Mouse (Mus musculus) erythroblast, embryonic 14.5 days (primary cell): ENCODE results near the gene Ugt1a6a. TPM values are rescaled to one million over a fixed set of nuclear protein-coding genes. Genes with fewer than 3 reads are reported as not detected.
"Not testable (repeated sequence)": the region's sequence is repeated elsewhere in the genome, so short reads cannot be mapped to it uniquely, and the experiment has no call there.

Source experiments
- H3K27me3 ChIP-seq: 2 replicates; pipeline ENCODE4 v1.6.1; 2012; ENCODE audit warnings: inconsistent platforms; ENCODE audit not compliant: control insufficient read depth
- H3K36me3 ChIP-seq: 2 replicates; pipeline ENCODE4 v1.6.1; 2012; ENCODE audit warnings: mild to moderate bottlenecking, inconsistent platforms; ENCODE audit not compliant: control insufficient read depth
- H3K4me1 ChIP-seq: 2 replicates; pipeline ENCODE4 v1.6.1; 2012; ENCODE audit warnings: inconsistent platforms; ENCODE audit not compliant: control insufficient read depth
- H3K4me3 ChIP-seq: replicated peaks from 2 replicates; pipeline ENCODE3; 2012; ENCODE audit warnings: moderate library complexity, mild to moderate bottlenecking, inconsistent platforms
- H3K9me3 ChIP-seq: 2 replicates; pipeline ENCODE4 v1.6.1; 2012; ENCODE audit warnings: low read length, inconsistent platforms, mixed read lengths; ENCODE audit not compliant: control insufficient read depth
- GATA1 ChIP-seq: IDR thresholded peaks from 2 replicates; pipeline ENCODE4 v1.6.1; 2012; ENCODE audit warnings: low read length, inconsistent platforms, mixed read lengths
- TAL1 ChIP-seq: IDR thresholded peaks from 3 replicates; pipeline ENCODE4 v1.6.1; 2012; ENCODE audit warnings: low read length, inconsistent platforms, mixed read lengths
- polyA plus RNA-seq: library from polyadenylated mRNA; stranded (reverse); fragments of >175 nt; gene quantifications from 2 replicates; pipeline ENCODE4 v1.2.3, GENCODE M21; 2012

Ugt1a6a gene
- polyA plus RNA-seq, 1 experiment = not detected

DNA sequence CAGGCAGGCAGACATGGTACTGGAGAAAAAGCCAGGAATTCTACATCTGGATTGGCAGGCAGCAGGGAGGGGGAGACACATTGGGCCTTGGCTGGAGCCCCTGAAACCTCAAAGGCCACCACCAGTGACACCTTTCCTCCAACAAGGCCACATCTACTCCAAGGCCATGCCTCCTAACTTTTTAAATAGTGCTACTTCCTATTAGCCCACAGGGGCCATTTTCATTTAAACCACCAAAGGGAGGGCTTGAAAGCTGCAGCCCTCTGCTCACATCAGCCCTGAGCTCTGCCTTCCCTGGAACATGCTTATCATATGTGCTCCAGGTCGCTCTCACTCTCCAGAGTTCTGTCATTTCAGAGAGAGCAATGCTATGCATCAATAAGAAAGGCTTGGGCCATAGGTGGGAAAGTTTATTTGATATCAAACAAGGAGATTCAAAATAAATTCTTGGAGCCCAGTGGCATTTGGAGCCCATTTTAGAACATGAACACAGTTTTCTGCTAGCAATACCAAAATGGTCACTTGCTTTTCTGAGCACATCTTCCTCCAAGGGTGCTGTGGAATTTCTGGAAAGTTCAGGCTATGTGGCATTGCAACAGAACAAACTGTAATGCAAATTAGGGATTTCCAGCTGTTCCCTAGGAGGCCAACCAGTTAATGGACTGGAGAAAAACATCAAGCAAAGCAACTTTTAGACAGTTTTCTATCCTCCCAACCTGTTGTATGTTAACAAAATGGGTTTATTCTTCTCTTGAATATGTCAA is 29.8 kb upstream of the Ugt1a6a start:
- Histone ChIP-seq H3K9me3 (no peaks in the 10 kb centered on the region), H3K4me3 (no peak overlapping the region), H3K4me1 (peaks cover 2% of the 10 kb centered on the region; the same call in 1 of the 2 replicates), H3K36me3 (no peaks in the 10 kb centered on the region), H3K27me3 (no peaks in the 10 kb centered on the region)
- no peak for TF ChIP-seq TAL1
- no peak for TF ChIP-seq GATA1

DNA sequence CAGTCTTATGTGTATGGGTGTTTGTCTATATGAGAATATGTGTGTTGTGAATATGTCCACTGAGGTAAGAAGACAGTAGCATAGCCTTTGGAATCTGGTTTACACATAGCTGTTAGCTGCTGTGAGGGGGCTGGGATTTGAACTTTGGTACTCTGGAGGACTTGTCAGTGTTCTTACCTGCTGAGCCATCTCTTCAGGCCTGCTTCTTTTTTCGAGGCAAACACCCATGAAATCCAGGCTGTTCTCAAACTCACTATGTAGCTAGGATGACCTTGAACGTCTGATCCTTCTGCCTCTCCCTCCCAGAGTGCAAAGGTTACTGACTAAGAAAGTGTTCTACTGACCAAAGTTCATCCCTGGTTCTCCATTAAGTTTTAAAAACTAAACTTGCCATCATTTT is 29.0 kb upstream of the Ugt1a6a start:
- Histone ChIP-seq H3K9me3 (no peaks in the 10 kb centered on the region), H3K27me3 (no peaks in the 10 kb centered on the region), H3K36me3 (no peaks in the 10 kb centered on the region), H3K4me1 (peaks cover 2% of the 10 kb centered on the region; the same call in 1 of the 2 replicates), H3K4me3 (no peak overlapping the region)
- TF ChIP-seq TAL1 (no peak), GATA1 (no peak)

- H3K4me1 ChIP-seq, H3K9me3 ChIP-seq, H3K4me3 ChIP-seq, H3K36me3 ChIP-seq, H3K27me3 ChIP-seq: not testable (repeated sequence)
Measured at GRCm38 (mm10) chr1:88109027-88109557, 25.5 kb upstream of the Ugt1a6a start.

GRCm38 (mm10) chr1:88109604-88110003 is 25.0 kb upstream of the Ugt1a6a start:
- H3K4me1 ChIP-seq, H3K9me3 ChIP-seq, H3K27me3 ChIP-seq, H3K4me3 ChIP-seq, H3K36me3 ChIP-seq: not testable (repeated sequence)

DNA sequence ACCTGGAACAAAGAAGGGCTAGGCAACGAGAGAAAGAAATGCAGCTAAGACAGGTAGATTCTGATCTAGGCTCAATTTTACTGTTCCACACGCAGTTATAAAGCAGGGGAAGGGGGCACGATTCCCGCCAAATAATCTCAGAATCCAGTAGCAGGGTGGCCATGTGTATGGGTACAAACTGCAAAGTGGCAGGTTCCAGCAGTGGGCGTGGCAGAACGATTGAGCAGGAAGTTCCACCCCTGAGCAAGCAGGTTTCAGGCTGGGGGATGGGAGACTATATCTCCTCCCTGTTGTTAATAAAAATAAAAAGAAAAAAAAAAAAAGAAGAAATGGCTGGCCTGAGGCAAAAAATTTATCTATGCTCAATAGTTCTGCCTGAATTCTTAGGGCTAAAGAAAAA is 21.8 kb upstream of the Ugt1a6a start:
- not testable (repeated sequence) for H3K36me3 ChIP-seq, H3K27me3 ChIP-seq, H3K4me1 ChIP-seq, H3K4me3 ChIP-seq, H3K9me3 ChIP-seq

DNA sequence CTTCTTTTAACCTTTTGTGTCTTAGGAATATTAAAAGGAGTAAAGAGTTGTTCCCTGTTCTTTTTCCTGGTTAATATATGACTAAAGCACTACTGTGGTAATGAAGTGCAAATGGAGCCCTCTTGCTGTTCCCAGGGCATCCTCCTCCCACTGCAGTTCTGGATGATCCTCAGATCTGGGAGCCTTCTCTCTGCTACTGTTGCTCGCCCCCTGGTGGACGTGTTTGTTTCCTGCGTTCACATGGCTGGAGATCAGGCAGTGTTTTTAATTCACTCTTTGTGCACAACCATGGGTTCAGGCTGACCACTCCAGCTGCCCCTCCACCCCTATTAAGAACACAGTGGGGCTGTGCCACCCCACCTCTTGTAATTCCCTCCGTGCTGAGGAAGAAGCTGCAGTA is 14.1 kb upstream of the Ugt1a6a start:
- H3K4me1 ChIP-seq, H3K36me3 ChIP-seq, H3K9me3 ChIP-seq, H3K27me3 ChIP-seq, H3K4me3 ChIP-seq: not testable (repeated sequence)

GRCm38 (mm10) chr1:88121521-88121920 is 13.1 kb upstream of the Ugt1a6a start:
- not testable (repeated sequence) for H3K4me1 ChIP-seq, H3K9me3 ChIP-seq, H3K36me3 ChIP-seq, H3K4me3 ChIP-seq, H3K27me3 ChIP-seq

DNA sequence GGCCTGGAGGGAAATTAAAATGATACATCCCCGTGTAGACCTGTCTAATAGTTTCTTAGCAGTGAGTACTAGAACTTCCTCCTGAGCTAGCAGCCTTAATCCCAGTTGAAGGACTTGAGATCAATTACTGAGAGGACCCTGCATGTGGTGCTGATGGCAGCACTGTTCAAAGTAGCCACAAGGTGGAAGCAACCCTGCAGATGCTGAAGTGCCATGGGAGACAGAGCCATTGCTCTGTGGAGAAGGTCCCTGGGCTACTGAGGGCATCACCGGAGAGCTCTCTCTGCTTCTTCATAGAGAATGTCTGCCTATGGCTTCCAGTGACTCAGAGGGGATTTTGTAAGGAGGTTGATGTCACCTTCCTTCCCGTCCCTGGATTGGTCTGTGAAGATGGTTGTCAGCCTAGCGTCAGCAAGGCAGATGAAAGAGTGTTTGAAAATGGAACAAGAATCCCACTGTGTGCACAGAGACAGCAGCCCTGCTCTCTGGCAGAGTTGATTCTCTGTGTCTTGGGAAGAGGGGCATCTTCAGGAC is 8.7 kb upstream of the Ugt1a6a start:
- not testable (repeated sequence) for H3K4me1 ChIP-seq

GRCm38 (mm10) chr1:88129091-88129490 is 5.5 kb upstream of the Ugt1a6a start:
- not testable (repeated sequence) for H3K9me3 ChIP-seq, H3K27me3 ChIP-seq, H3K4me1 ChIP-seq, H3K36me3 ChIP-seq, H3K4me3 ChIP-seq

More for the DNA sequence above, 8.7 kb upstream of the Ugt1a6a start:
- not testable (repeated sequence) for H3K36me3 ChIP-seq, H3K9me3 ChIP-seq, H3K4me3 ChIP-seq, H3K27me3 ChIP-seq

DNA sequence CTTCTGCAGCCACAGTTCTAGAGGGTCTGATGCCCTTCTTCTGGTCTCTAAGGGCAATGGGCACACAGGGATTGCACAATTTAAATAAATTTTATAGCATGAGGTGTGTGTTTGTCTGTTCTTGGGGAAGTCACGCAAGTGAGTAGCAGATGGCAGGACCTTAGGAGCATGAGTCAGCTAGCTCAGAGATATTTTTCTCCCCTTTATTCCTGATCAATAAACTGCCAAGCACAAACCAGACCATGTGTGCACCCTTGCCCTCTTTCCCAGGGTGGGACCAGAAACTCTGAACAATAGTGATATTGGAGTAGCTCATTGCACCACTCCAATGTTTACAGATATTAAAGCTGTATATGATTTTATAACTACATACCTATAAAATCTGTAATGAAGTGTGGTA is 4.4 kb upstream of the Ugt1a6a start:
- not testable (repeated sequence) for H3K36me3 ChIP-seq, H3K9me3 ChIP-seq, H3K4me1 ChIP-seq, H3K4me3 ChIP-seq, H3K27me3 ChIP-seq
